Mouse (Mus musculus): ENCODE data around the gene Adam12.

DNA sequence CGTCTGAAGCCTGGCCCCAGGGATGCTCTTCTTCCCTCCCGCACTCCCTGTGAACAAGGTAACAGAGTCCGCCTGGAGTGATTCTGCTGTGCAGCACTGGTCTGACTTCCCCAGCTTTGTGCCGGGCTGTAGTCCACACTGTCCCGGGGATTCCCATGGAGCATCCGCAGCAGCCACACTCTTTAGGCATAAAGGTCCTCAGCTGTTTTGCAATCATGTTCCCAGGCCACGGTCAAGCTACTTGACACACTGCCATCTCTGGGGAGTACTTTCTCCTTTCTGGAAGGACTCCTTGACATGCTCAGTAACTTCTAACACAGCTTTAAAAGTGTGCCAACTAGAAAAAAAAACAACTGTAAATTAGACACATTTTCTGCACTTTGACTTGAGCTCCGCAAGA is 116.5 kb downstream of the Adam12 start:
- no peak for TF ChIP-seq CTCF (IDR thresholded peaks at IDR 0.05; ENCODE audit: low read depth)
- no peak for TF ChIP-seq EP300 (IDR thresholded peaks at IDR 0.05; ENCODE audit: low read depth)
